Mouse (Mus musculus) stomach, postnatal 0 days (tissue): ENCODE measurements around the gene Dpm1. TPM values are rescaled to one million over a fixed set of nuclear protein-coding genes. Genes with fewer than 3 reads are reported as not detected.

Experiments
- ATAC-seq: fragments of 200-750 bp; cut with Nextera tagmentation; 2 replicates; pipeline ENCODE4 v1.8.0; 2017; ENCODE audit not compliant: low FRiP score, low TSS enrichment
- DNase-seq: peaks from one replicate; pipeline ENCODE4 v3.0.0-alpha.2; 2016; ENCODE audit warnings: low spot score
- H3K27ac ChIP-seq: fragments of 300-500 bp; sonication (generic); replicated peaks from 2 replicates; pipeline ENCODE4 v1.5.1; 2014; ENCODE audit warnings: mild to moderate bottlenecking, control low read depth
- H3K27me3 ChIP-seq: fragments of 300-500 bp; sonication (generic); 2 replicates; pipeline ENCODE4 v1.6.1; 2014; ENCODE audit warnings: low read length; ENCODE audit not compliant: control insufficient read depth, insufficient read depth
- H3K36me3 ChIP-seq: fragments of 300-500 bp; sonication (generic); 2 replicates; pipeline ENCODE4 v1.6.1; 2014; ENCODE audit warnings: low read length, mixed read lengths; ENCODE audit not compliant: control insufficient read depth, insufficient read depth
- H3K4me1 ChIP-seq: fragments of 300-500 bp; sonication (generic); replicated peaks from 2 replicates; pipeline ENCODE4 v1.6.1; 2014; ENCODE audit warnings: antibody characterized with exemption; ENCODE audit not compliant: control insufficient read depth, insufficient read depth
- H3K4me2 ChIP-seq: fragments of 300-500 bp; sonication (generic); replicated peaks from 2 replicates; pipeline ENCODE4 v1.6.1; 2014; ENCODE audit warnings: low read depth, mild to moderate bottlenecking, control low read depth, moderate library complexity
- H3K4me3 ChIP-seq: fragments of 300-500 bp; sonication (generic); 2 replicates; pipeline ENCODE4 v1.5.1; 2014; ENCODE audit warnings: low read depth, low read length, control low read depth
- H3K9ac ChIP-seq: fragments of 300-500 bp; sonication (generic); 2 replicates; pipeline ENCODE4 v1.6.1; 2014; ENCODE audit warnings: mild to moderate bottlenecking, low read length, control low read depth, mixed read lengths
- H3K9me3 ChIP-seq: fragments of 300-500 bp; sonication (generic); 2 replicates; pipeline ENCODE4 v1.6.1; 2016; ENCODE audit warnings: low read length; ENCODE audit not compliant: control insufficient read depth
- CTCF ChIP-seq: IDR thresholded peaks from 2 replicates; pipeline ENCODE4 v1.5.1; 2016; ENCODE audit warnings: antibody characterized with exemption, low read depth, mild to moderate bottlenecking, moderate library complexity
- EP300 ChIP-seq: optimal IDR thresholded peaks from 2 replicates; pipeline ENCODE3; 2016; ENCODE audit warnings: antibody characterized with exemption
- WGBS: fragments of 180-500 bp; shearing (Covaris S2); extraction: QIAGEN DNeasy Blood & Tissue Kit; methylation state at CpG from one replicate; pipeline ENCODE4 v1.1.7; 2014; 5-methylcytosine and 5-hydroxymethylcytosine counted together
- polyA plus RNA-seq: library from polyadenylated mRNA; unstranded; fragments of >200 nt; fragmentation: Nextera tagmentation; extraction: Ambion mirVana; gene quantifications from 2 replicates; pipeline ENCODE4 v1.2.1, GENCODE M21; 2015

Gene Dpm1
- polyA plus RNA-seq, result 126 and 138 TPM in 2 replicates

DNA sequence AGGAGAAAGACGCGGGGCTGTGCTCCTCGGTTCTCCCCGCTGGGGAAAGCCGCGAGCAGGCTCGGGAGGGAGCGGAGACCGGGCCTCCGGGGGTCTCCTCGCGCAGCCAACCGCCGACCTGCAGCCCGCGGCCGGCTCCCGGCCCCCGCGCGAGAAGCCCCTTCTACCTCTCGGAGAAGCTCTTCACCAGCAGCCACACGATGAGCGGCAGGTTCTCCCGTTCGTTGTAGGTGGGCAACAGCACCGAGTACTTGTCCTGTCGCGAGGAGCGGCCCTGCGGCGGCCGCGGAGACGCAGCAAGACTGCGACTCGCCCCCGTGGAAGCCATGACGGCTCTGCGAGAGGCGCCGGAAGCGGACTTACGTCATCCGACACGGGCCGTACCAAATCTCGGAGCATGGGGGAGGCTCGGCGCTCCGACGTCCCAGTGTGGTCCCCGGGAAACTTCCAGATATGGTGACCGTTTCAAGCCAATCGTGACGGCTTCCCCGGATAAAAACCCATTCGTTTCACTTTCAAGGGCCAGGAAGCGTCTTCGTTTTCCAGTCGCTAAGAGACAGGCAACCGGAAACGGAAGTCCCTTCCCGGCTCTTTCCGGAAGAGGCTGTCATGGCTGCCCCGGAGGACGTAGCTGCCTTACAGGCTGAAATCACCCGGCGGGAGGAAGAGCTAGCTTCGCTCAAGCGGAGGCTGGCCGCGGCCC lies at the start of gene Dpm1, which contains the start of the genes Gm20716 and Mocs3:
Dpm1 (minus strand) TSS at position 566 of the 703 bp plus-strand sequence.
Gm20716 (minus strand) TSS at position 339 of the 703 bp plus-strand sequence.
Mocs3 (plus strand) TSS at position 597 of the 703 bp plus-strand sequence.
- DNase-seq, result peak; percentile 88
- Histone ChIP-seq H3K9me3 (no peaks in the 10 kb centered on the region), H3K27ac (peak within 1 kb of the TSS; percentile 93), H3K9ac (peak within 1 kb of the TSS; percentile 99), H3K27me3 (no peaks in the 10 kb centered on the region), H3K36me3 (peaks cover 11% of the 10 kb centered on the region), H3K4me3 (peak within 1 kb of the TSS; percentile 99), H3K4me1 (peaks cover 8% of the 10 kb centered on the region; the same call in 1 of the 2 replicates), H3K4me2 (peak within 1 kb of the TSS; percentile 97)
- peak; percentile 85 for ATAC-seq
- TF ChIP-seq EP300 (peak; percentile 57), CTCF (no peak)
- WGBS, result under 1% methylated on average over 71 of the region's 73 CpGs

DNA sequence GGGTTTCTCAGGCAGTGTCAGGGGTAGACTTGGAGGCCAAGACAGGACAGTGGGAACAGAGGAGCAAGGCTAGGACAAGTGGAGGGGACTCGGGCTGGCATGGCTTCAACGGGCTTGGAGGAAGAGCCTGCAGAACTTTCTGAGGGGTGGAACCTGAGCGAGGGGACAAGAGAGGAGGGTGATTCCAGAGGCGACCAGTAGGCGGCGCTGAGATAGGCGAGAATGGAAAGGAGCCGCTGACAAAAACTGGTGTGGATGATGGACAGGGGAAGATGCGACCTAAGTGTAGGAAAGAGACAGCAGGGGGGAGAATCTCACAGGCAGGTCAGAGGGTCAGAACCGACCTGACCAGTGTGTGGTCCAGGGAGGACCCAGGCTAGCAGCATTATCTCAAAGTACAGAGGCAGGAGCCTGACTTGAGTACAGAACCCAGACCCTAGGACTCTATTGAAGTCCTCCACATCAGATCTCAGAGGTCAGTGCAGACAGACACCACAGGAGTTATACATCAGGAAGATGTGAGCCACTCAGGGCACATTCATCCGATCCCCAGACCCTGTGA lies 44.1 kb upstream of the Dpm1 start:
- ATAC-seq (no peak; the same call in 1 of the 2 replicates), DNase-seq (peak; percentile 74)
- no peaks in the 10 kb centered on the region for H3K4me1 ChIP-seq
- no peak overlapping the region for H3K27ac ChIP-seq
- 0 out of 2 replicates have a peak, but pooled peaks cover 2% of the 10 kb centered on the region for H3K27me3 ChIP-seq
- H3K9ac ChIP-seq, result no peak overlapping the region
- no peak overlapping the region for H3K4me2 ChIP-seq
- no peak for TF ChIP-seq EP300
- peak; percentile 89 for TF ChIP-seq CTCF
- no peaks in the 10 kb centered on the region for H3K9me3 ChIP-seq
- H3K4me3 ChIP-seq, result no peak overlapping the region
- WGBS, result 11% methylated on average over 11 of the region's 11 CpGs
- H3K36me3 ChIP-seq, result no peaks in the 10 kb centered on the region

DNA sequence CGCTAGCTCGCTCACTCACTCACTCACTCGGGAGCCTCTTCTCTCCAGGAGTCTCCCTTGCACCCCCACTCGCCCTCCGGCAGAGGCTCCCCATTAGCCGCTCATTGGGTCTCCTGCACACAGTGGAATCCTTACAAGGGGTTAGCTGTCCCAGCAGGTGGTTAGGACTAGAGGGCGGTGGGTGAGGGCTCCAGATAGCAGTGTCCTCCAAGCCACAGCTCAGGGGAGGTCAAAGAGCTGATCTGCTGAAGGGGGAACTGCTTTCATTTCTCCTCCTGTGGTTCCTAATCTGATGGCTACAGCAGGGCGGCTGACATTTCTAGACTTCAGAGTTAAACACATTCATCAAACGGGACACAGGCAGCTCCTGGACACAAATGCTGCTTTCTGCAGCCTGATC lies 43.0 kb upstream of the Dpm1 start:
- Histone ChIP-seq H3K4me1 (no peaks in the 10 kb centered on the region), H3K27me3 (0 out of 2 replicates have a peak, but pooled peaks cover 2% of the 10 kb centered on the region), H3K27ac (no peak overlapping the region), H3K9me3 (no peaks in the 10 kb centered on the region), H3K4me3 (no peak overlapping the region), H3K9ac (no peak overlapping the region), H3K4me2 (no peak overlapping the region), H3K36me3 (no peaks in the 10 kb centered on the region)
- TF ChIP-seq CTCF (no peak), EP300 (no peak)
- WGBS, result 42% methylated on average over 9 of the region's 9 CpGs
- DNase-seq, result no peak
- ATAC-seq, result no peak

DNA sequence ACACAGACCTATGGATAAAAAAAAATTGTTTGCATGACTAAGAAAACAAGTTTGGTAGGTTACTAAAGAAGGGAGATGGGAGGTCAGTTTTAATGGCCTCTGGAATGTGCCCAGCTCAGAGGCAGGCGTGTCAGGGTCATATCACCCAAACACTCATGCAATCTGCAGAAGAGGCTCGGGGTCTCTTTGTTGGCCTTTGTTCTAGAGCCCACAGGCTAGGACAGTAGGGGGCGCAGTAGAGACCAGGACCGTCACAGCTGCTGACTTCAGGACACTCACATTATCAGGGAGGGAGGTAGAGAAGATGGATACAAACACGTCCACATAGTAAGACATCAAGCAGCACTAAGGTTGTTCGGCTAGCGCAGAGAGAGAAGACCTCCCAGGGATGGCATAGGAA lies 37.6 kb upstream of the Dpm1 start:
- WGBS, result 32% methylated on average over 7 of the region's 7 CpGs
- no peak overlapping the region for H3K4me3 ChIP-seq

DNA sequence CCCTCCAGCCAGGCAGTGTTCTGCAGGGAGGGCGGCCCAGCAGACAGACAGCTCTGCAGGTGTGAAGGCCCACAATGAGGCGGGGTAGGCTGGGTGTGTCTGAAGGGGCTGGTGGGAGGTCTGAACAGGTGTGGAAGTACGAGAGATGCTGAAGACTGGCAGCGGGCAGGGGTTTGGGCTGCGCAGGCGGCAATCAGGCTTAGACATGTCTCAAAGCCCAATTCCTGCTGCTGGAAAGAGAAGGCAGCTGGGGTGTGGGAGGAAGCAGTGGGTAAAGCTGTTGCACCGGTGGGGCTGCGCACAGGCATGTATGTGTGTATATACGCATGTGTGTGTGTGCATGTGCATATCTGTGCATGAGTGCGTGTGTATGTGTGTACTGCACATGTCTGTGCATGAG lies 30.5 kb upstream of the Dpm1 start:
- Histone ChIP-seq H3K27ac (no peak overlapping the region), H3K9ac (no peak overlapping the region), H3K27me3 (no peaks in the 10 kb centered on the region), H3K36me3 (no peaks in the 10 kb centered on the region), H3K9me3 (no peaks in the 10 kb centered on the region), H3K4me1 (no peaks in the 10 kb centered on the region), H3K4me2 (no peak overlapping the region), H3K4me3 (no peak overlapping the region)
- no peak for TF ChIP-seq EP300
- TF ChIP-seq CTCF, result no peak
- WGBS, result 70% methylated on average over 10 of the region's 10 CpGs
- ATAC-seq (no peak), DNase-seq (no peak)

More for the DNA sequence above, 37.6 kb upstream of the Dpm1 start:
- H3K9me3 ChIP-seq, result no peaks in the 10 kb centered on the region
- H3K27ac ChIP-seq, result no peak overlapping the region
- no peaks in the 10 kb centered on the region for H3K27me3 ChIP-seq
- no peak overlapping the region for H3K4me2 ChIP-seq
- DNase-seq (peak; percentile 32), ATAC-seq (no peak)
- no peak overlapping the region for H3K9ac ChIP-seq
- no peaks in the 10 kb centered on the region for H3K36me3 ChIP-seq
- H3K4me1 ChIP-seq, result no peaks in the 10 kb centered on the region
- TF ChIP-seq EP300, result no peak
- TF ChIP-seq CTCF, result peak; percentile 68

DNA sequence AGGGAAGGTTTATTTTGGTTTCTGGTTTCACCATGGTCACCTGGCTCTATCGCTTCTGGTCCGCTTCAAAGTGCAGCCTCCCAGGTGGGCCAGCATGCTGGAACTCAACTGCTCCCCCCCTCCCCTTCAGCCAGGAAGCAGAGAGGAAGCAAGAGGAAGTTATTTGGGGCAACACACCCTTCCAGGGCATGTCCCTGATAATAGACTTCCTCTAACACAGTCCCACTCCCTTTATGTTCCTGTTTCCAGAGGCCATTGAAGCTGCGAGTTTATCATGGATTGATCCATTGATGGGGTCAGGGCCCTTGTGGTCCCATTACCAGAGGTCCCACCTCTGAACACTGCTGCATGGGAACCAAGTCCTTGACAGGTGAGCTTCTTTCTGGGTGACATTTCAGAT lies 29.7 kb upstream of the Dpm1 start:
- Histone ChIP-seq H3K9ac (no peak overlapping the region), H3K9me3 (no peaks in the 10 kb centered on the region), H3K4me1 (no peaks in the 10 kb centered on the region), H3K36me3 (no peaks in the 10 kb centered on the region), H3K27me3 (no peaks in the 10 kb centered on the region), H3K4me3 (no peak overlapping the region), H3K4me2 (no peak overlapping the region), H3K27ac (no peak overlapping the region)
- no peak for TF ChIP-seq CTCF
- no peak for TF ChIP-seq EP300
- 66% methylated on average over 3 of the region's 3 CpGs for WGBS
- DNase-seq (no peak), ATAC-seq (no peak)
